Mouse (Mus musculus) spleen, adult 2 months (tissue): Measurements from ENCODE around the gene Ifnar1.

Experiments used
- CTCF ChIP-seq: fragments of 200-500 bp; IDR thresholded peaks from 2 replicates; pipeline ENCODE4 v1.5.1; 2011; ENCODE audit warnings: mild to moderate bottlenecking, inconsistent platforms; ENCODE audit not compliant: insufficient read depth, insufficient read length, insufficient replicate concordance; ENCODE audit errors: extremely low read depth
- POLR2A ChIP-seq: fragments of 200-500 bp; IDR thresholded peaks from 2 replicates; pipeline ENCODE4 v1.6.1; 2011; ENCODE audit warnings: low read depth, low read length, inconsistent platforms

DNA sequence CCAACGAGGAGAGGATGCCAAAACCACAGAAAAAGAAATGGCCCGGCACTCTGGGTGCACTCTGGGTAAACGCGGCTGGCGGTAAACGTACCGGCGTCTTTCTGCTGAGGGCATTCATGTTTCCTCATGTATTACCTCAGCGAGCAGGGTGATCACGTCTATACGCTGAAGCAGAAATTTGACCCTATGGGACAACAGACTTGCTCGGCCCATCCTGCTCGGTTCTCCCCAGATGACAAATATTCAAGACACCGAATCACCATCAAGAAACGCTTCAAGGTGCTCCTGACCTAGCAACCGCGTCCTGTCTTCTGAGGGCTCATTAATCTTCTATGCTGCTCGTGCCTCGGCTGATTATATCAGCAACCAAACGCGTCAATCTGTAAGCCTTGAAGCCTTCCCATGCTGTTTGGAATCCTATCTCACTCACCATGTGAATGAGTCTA, 26.7 kb upstream of the Ifnar1 start:
- TF ChIP-seq POLR2A: no peak
- TF ChIP-seq CTCF: no peak
